Mouse (Mus musculus) cerebellum, adult 18-20 months (tissue): ENCODE measurements at regions not wholly inside any gene's neighbourhood (a gene's known extent, or its start where the extent isn't known, plus 50 kb on each side); places are given as distances from the start of the nearest gene placed in this dataset.

Source experiments
- DNase-seq, 2 experiments: peaks; one replicate each; pipeline ENCODE4 v3.0.0; 2021

- no peak for DNase-seq
Measured at GRCm38 (mm10) chr6:117575057-117575456, 265.9 kb upstream of the Zfp637 start.

DNA sequence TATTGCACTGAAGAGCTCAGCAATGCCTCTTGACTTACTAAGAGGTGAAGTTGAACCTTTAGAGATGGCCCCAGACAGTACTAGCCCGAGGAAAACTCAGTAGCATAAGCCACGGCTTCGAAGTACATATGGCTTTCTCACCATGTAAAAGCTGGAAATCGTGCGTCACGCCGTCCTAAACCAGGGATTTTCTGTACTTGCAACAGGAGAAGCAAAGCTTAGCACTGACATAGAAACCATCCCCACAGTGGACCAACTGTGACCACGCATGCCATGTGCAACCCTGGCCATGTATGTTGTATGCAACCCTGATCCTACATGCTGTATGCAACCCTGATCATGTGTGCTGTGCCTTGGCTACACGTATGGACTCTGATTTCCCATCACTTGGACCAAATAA, 265.0 kb upstream of the Zfp637 start:
- DNase-seq = no peak

GRCm38 (mm10) chr6:117577539-117578521, 263.1 kb upstream of the Zfp637 start:
- DNase-seq = no peak

DNA sequence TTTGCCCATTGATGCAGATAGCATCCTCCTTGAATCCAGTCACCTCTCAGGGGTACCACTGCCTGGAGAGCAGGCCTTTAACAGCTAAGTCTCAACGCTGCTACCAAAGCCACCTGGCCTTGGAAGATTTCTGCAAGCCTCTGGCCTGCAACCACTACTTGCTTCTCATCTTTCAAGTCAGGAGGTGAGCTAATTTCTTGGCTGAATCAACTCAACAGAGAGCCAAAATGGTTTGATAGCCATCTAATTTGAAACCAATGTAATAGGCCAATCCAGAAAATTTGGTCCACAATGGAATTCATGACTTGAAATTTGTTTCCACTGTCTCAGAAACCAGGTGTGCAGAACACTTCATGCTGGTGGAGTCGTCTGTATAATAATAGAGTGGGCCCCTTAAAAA, 260.0 kb upstream of the Zfp637 start:
- no peak for DNase-seq

DNA sequence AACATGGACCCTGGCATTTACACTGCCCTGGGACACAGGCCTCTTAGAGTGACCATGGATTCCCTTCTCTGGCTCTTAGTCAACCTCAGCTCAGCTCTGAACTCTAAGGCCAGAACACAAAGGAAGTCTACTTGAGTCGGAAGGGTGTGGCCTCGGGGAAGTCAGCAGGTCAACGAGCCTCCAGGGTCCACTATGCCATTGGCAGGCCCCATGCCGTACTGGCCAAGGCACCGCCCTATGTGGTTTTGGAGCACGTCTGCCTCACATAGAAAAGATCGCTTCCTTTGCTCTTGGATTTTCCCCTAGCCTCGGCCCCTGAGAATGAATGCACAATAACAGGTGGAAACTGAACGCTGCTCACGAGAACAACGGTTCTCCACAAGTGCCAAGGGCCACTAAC, 257.9 kb upstream of the Zfp637 start:
- no peak for DNase-seq

- DNase-seq = no peak
Measured at GRCm38 (mm10) chr6:117584563-117584962, 256.4 kb upstream of the Zfp637 start.

- DNase-seq = no peak
Measured at GRCm38 (mm10) chr6:117596166-117596840, 244.7 kb upstream of the Zfp637 start.

GRCm38 (mm10) chr6:117604834-117605233, 236.1 kb upstream of the Zfp637 start:
- no peak for DNase-seq

- DNase-seq = no peak
Measured at GRCm38 (mm10) chr6:117605685-117606084, 235.3 kb upstream of the Zfp637 start.

DNA sequence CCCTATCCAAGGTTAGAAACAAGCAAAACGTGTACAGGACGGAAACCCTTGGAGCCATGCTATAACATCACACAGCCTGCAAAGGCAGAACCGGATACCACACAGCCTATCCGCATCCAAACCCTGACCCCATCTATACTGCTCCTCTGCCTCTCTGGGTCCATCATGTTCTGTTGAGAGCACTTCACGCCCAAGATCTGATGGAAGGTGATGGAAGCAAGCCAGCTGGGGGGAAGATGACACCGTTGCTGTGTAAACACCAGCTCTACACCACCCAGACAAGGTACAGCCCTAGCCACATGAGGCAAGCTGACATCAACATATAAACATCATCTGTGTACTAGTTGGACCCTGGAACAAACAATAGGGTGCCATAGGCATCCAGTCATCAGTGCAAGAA, 234.8 kb upstream of the Zfp637 start:
- no peak for DNase-seq

- DNase-seq = no peak
Measured at GRCm38 (mm10) chr6:117607023-117607422, 234.0 kb upstream of the Zfp637 start.

- DNase-seq = no peak
Measured at GRCm38 (mm10) chr6:117609476-117610404, 231.2 kb upstream of the Zfp637 start.

GRCm38 (mm10) chr6:117611281-117611680, 229.7 kb upstream of the Zfp637 start:
- DNase-seq = no peak

DNA sequence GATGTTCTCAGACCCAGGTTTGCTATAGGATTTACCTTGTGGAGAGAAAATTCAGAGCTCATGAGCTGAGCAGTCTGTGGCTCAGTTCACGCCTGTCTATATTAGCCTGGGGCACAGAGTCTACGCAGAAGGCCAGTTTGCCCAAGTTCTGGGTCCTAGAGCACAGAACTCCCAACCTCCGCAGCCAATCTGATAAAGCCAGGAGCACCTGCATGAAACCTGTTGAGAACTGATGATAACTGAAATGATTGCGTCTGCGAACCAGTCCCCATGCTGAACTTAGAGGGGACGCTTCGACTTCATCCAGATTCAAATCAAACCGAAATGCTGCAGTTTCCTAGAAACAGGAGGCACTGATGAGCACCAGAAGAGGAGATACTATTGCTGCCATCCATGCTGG, 229.0 kb upstream of the Zfp637 start:
- no peak for DNase-seq

- DNase-seq = no peak
Measured at GRCm38 (mm10) chr6:117612421-117612820, 228.6 kb upstream of the Zfp637 start.

DNA sequence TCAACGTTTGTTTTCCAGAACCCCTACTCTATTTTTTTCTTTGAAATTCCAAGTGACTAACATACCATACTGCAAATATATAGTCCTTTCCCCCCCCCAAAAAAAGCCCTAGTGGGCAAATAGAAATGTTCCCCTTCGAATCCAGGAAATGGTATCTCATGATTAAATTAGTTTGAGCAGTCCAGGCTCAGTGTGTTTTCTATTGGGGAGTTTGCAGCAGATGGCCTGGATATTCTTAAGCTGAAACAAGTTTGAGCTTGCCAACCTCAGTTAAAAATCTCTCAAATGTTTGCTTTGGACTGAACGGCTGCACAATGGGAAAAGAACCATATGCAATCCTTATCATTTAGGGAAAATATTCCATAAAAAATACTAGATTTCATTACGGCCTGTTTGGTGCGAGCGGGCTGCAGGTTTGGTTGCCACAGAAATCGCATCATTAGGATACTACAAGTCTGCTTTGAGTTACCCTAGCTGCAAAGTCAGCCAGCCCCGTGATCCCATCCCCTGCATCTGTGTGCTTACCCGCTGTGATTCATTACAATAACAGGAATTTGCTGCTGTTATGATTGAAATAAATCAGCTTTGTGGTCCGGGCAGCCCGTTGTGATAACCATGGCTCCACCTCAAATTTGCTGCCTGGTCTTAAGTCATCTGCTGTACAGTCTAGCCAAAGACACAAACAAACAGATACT, 227.2 kb upstream of the Zfp637 start:
- DNase-seq = no peak

DNA sequence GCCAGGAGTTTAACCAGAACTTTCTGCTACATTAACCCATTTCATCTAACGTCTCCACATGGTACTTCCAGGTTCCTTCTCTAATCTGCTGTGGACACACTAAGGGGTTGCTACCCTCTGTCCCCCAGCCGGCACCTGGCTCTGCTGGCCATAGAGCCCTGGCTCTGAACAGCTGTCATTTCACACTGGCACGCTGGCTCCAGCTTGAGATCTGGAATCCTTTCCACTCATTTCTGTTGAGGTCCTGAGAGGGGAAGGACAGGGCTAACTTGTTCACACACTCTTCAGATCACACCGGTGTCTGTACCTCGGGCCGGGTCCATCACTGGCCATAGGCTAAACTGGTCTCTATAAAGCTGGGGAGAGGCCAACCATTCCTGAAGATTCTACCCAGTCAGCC, 226.6 kb upstream of the Zfp637 start:
- DNase-seq = no peak

DNA sequence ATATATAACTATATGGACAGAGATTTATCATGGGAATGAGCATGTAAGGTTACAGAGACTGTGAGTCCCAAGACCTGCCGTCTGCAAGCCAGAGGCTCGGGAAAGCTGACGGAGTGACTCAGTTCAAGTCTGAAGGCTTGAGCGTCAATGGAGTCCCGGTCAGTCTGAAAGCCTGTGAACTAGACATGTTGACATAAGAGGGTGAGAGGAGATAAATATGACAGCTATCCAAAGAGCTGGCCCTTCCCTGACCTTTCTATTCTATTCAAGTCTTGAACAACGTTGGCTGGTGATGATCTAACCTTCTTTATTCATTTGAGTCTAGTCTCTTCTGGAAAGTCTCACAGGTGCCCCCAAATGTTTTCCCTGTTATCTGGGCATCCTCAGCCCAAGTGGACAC, 223.8 kb upstream of the Zfp637 start:
- no peak for DNase-seq

DNA sequence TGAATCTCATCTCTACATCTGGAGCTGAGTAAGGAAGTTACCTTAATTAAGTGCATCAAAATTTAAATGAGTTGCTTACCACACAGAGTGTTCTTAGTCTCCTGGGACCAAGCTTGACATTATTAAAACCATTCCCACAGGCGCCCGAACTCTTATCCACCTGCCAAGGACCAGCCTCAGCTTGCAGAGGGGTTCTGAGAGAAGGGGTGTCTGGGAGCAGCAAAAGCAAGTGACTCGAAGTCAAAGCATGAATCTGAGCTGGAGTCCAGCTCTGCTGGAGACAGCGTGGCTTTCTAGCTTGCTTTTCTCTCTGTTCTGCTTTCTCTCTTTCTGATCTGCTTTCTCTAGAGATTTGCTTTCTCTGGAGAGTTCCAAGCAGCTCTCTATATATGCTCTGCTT, 223.0 kb upstream of the Zfp637 start:
- no peak for DNase-seq

DNA sequence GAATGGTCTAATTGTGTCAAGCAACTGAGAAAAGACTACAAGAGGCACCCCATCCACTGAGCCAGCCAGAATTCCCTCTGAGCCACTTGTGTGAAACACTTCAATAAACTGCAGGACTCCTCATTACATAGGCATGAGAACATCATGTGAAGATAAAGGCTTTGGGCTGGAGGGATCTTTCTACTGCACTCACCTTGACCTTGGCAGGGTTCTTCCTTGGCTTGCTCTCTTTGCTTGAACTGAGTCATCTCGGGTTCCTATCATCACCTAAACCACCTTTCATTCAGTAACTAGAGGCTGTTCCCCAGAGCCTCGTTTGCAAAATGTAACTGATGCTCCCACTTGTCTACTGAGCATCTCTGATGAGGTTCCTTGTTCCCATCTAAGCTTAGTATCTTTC, 221.4 kb upstream of the Zfp637 start:
- DNase-seq = no peak

- DNase-seq = no peak
Measured at GRCm38 (mm10) chr6:117622446-117622845, 218.5 kb upstream of the Zfp637 start.

- no peak for DNase-seq
Measured at GRCm38 (mm10) chr6:117622946-117623345, 218.0 kb upstream of the Zfp637 start.
